Mouse (Mus musculus) limb, embryonic 11.5 days (tissue): ENCODE results near the gene Tlcd1. TPM values are rescaled to one million over a fixed set of nuclear protein-coding genes. Genes with fewer than 3 reads are reported as not detected.
"Not testable (repeated sequence)": the region's sequence is repeated elsewhere in the genome, so short reads cannot be mapped to it uniquely, and the experiment has no call there.

Source experiments
- ATAC-seq: fragments of 200-750 bp; cut with Nextera tagmentation; 2 replicates; pipeline ENCODE4 v1.8.0; 2017; ENCODE audit warnings: low read depth; ENCODE audit not compliant: insufficient number of reproducible peaks, low FRiP score, low TSS enrichment
- DNase-seq: peaks from one replicate; pipeline ENCODE4 v3.0.0-alpha.2; 2015; ENCODE audit warnings: low spot score
- H3K27ac ChIP-seq: fragments of 300-500 bp; sonication (generic); replicated peaks from 2 replicates; pipeline ENCODE4 v1.5.1; 2014; ENCODE audit warnings: low read depth, mild to moderate bottlenecking, low read length
- H3K27me3 ChIP-seq: fragments of 300-500 bp; sonication (generic); 2 replicates; pipeline ENCODE4 v1.6.1; 2014; ENCODE audit warnings: mild to moderate bottlenecking, low read length, mixed read lengths; ENCODE audit not compliant: control insufficient read depth, insufficient read depth
- H3K36me3 ChIP-seq: fragments of 300-500 bp; sonication (generic); 2 replicates; pipeline ENCODE4 v1.6.1; 2014; ENCODE audit warnings: mild to moderate bottlenecking, low read length, moderate library complexity, mixed read lengths; ENCODE audit not compliant: control insufficient read depth, insufficient read depth
- H3K4me1 ChIP-seq: fragments of 300-500 bp; sonication (generic); 2 replicates; pipeline ENCODE4 v1.6.1; 2014; ENCODE audit warnings: low read length, mixed read lengths; ENCODE audit not compliant: control insufficient read depth, insufficient read depth
- H3K4me2 ChIP-seq: fragments of 300-500 bp; sonication (generic); 2 replicates; pipeline ENCODE4 v1.6.1; 2014; ENCODE audit warnings: low read depth, mild to moderate bottlenecking, moderate library complexity; ENCODE audit not compliant: severe bottlenecking
- H3K4me3 ChIP-seq: fragments of 300-500 bp; sonication (generic); 2 replicates; pipeline ENCODE4 v1.5.1; 2014; ENCODE audit warnings: low read depth, low read length
- H3K9ac ChIP-seq: fragments of 300-500 bp; sonication (generic); 2 replicates; pipeline ENCODE4 v1.6.1; 2014; ENCODE audit warnings: mild to moderate bottlenecking, low read length
- H3K9me3 ChIP-seq: fragments of 300-500 bp; sonication (generic); 2 replicates; pipeline ENCODE4 v1.6.1; 2016; ENCODE audit warnings: low read length; ENCODE audit not compliant: control insufficient read depth
- WGBS: fragments of 180-500 bp; shearing (Covaris S2); extraction: QIAGEN DNeasy Blood & Tissue Kit; methylation state at CpG from one replicate; pipeline ENCODE4 v1.1.7; 2014; 5-methylcytosine and 5-hydroxymethylcytosine counted together
- polyA plus RNA-seq: library from polyadenylated mRNA; unstranded; fragments of >200 nt; fragmentation: Nextera tagmentation; extraction: Ambion mirVana; gene quantifications from 2 replicates; pipeline ENCODE4 v1.2.1, GENCODE M21; 2014

Gene Tlcd1
- polyA plus RNA-seq, 1 experiment from 2014 or later, result 10.4 TPM

DNA sequence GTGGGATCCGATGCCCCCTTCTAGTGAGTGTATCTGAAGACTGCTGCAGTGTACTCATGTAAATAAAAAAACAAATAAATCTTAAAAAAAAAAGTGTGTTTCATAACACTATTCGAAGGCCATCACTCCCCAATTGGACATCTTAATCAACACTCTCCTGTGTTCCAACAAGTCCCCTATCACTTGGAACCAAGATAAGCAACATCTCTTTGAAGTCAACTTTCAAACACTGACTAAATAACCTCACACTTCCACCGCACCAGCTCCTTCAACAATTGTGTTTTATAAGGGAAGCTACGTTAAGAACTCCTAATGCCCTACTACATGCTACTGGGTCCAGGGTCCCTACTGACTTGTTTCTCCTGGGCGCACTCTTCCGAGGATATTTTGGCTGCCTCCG, 5.9 kb downstream of the Tlcd1 start:
- 8% methylated on average over 7 of the region's 7 CpGs for WGBS
- Histone ChIP-seq H3K36me3 (peaks cover 9% of the 10 kb centered on the region), H3K27me3 (no peaks in the 10 kb centered on the region), H3K27ac (no peak overlapping the region; the same call in 1 of the 2 replicates), H3K9me3 (no peaks in the 10 kb centered on the region), H3K4me3 (peak overlapping the region; percentile 77), H3K4me1 (peaks cover 24% of the 10 kb centered on the region), H3K4me2 (peak overlapping the region; percentile 72), H3K9ac (peak overlapping the region; percentile 92)
- no peak for DNase-seq
- ATAC-seq, result no peak

DNA sequence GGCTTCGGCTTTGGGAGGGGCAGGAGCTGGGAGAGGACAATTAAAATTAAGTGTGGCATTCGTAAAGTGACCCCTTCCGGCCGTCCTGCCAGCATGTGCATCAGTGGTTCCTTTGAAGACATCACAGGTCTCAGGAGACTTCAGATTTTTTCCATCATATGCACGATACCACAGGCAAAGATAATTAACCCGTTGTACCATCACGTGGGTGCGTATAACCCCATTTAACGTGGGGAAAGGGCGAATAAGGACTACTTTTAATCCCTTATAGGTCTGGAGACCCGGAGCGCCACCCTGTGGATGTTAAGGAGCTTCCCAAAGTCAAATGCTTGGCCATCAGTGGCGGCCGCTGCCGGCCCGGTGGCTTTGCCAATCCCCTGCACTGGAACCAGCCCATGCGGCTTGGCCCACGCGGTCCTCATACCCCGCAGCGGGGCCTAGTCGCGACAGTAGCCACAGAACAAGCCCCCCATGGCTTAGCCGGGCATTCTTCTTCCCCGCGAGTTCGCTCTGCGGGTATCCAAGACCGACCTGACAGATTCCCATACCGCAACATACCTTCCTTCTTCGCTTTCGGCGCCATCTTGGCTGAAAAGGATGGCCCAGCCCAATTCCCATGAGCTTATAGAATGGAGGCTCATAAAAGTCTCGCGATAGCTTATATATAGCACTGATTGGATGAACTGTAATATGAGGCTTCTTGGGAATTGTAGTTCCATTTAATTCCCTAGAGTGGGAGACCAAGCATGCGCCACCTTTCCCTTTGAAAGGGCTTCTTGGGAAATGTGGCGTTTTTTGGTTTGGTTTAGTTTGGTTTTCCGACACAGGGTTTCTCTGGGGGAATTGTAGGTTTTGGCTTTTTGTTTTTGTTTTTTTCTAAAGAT, 6.7 kb downstream of the Tlcd1 start, which contains the start of gene Rpl23a:
Rpl23a (minus strand) TSS at position 624 of the 884 bp plus-strand sequence.
- Histone ChIP-seq H3K27ac (peak within 1 kb of the TSS; percentile 73; the same call in 1 of the 2 replicates), H3K4me1 (peaks cover 22% of the 10 kb centered on the region), H3K9ac (peak within 1 kb of the TSS; percentile 92), H3K4me3 (peak within 1 kb of the TSS; percentile 77), H3K36me3 (peaks cover 9% of the 10 kb centered on the region), H3K9me3 (no peaks in the 10 kb centered on the region), H3K27me3 (no peaks in the 10 kb centered on the region), H3K4me2 (peak within 1 kb of the TSS; percentile 72)
- under 1% methylated on average over 38 of the region's 38 CpGs for WGBS
- ATAC-seq (peak; percentile 87), DNase-seq (peak; percentile 84)

DNA sequence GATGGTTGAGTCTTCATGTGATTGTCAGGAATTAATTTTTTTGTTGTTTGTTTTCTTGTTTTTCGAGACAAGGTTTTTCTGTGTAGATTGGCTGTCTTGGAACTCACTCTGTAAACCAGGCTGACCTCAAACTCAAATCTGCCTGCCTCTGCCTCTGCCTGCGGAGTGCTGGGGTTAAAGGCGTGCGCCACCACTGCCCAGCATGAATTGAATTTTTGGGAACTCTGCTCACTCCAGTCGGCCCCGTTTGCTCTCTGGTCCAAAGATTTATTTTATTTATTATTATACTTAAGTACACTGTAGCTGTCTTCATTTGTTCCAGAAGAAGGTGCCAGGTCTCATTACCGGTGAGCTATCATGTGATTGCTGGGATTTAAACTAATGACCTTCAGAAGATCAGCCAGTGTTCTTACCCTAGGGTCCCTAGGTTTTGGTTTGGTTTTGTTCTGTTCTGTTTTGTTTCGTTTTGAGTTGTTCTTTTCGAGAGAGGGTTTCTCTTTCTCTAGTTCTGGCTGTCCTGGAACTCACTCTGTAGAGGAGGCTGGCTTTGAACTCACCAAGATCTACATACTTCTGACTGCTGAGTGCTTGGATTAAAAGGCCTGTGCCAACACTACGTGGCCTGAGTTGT, 7.5 kb downstream of the Tlcd1 start:
- Histone ChIP-seq H3K27ac (no peak overlapping the region), H3K36me3 (peaks cover 9% of the 10 kb centered on the region), H3K4me2 (peak overlapping the region; percentile 11; the same call in 1 of the 2 replicates), H3K4me3 (no peak overlapping the region; the same call in 1 of the 2 replicates), H3K9me3 (no peaks in the 10 kb centered on the region), H3K4me1 (peaks cover 22% of the 10 kb centered on the region), H3K27me3 (no peaks in the 10 kb centered on the region), H3K9ac (no peak overlapping the region)
- DNase-seq (no peak), ATAC-seq (no peak)
- WGBS, result 52% methylated on average over 10 of the region's 10 CpGs

DNA sequence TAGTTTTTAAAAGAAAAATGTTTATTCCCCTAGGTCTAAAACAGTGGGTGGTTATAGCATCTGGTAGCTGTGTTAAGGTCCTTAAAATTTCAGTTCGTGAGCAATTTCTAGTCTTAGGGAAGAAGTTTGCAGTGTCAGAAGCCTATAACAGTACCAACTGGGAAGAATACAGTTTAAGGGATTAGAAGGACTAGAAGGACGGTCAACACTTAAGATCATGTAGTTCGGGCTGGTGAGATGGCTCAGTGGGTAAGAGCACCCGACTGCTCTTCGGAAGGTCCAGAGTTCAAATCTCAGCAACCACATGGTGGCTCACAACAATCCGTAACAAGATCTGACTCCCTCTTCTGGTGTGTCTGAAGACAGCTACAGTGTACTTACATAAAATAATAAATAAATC, 8.2 kb downstream of the Tlcd1 start:
- 95% methylated on average over 6 of the region's 6 CpGs for WGBS
- not testable (repeated sequence) for H3K4me3 ChIP-seq, H3K27ac ChIP-seq, H3K27me3 ChIP-seq, H3K9ac ChIP-seq, DNase-seq, H3K36me3 ChIP-seq, H3K4me2 ChIP-seq, ATAC-seq, H3K9me3 ChIP-seq
- H3K4me1 ChIP-seq, result peaks cover 16% of the 10 kb centered on the region

DNA sequence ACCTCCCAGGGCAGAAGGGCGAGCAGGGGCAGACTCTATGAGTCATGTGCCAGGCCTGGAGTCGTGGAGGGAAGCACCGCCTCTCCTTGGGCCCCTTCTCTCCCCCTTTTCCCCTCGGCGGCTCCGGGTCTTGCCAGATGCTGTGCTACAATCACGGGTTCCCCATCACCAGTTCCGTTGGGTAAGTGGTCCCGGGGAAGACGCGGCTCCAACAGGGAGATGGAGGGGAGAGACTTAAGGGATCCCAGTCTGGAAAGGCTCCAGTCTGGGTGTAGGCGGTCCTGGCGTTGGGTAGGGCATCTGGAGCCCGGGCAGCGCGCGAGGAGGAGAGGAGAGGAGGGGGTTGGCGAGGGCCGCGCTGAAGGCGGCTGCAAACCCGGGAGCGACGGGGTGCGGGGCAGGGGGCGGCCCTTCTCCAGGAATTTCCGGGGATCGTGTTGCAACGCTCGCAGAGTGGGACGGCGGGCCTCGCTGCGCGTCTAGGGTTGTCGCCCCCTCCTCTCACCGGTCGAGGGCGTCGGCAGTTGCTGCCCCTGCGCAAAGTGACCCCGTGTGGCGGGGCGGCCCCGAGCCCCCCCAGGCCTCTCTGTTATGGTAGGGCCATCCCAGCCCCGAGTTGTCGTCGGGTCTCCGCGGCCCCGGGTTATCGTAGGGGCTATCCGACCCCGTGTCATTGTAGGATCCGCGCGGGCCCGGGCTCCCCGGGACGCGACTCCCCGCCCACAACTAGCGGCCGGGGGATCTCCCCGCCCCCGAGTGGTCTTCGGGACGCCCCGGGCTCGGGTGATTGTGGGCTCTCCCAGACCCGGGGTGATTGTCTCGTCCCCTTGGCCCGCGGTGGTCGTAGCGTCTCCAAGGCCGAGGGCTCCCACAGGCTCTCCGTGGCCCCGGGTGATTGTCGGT, 12.1 kb downstream of the Tlcd1 start, which contains the start of gene Rab34:
Rab34 (plus strand) TSS at position 100 of the 903 bp plus-strand sequence.
- H3K4me3 ChIP-seq, result peak within 1 kb of the TSS; percentile 81
- H3K4me2 ChIP-seq, result peak within 1 kb of the TSS; percentile 60
- H3K9ac ChIP-seq, result peak within 1 kb of the TSS; percentile 93
- DNase-seq, result peak; percentile 95
- H3K27me3 ChIP-seq, result no peaks in the 10 kb centered on the region
- ATAC-seq, result peak; percentile 84
- H3K9me3 ChIP-seq, result no peaks in the 10 kb centered on the region
- WGBS, result 0% methylated on average over 68 of the region's 80 CpGs
- H3K27ac ChIP-seq, result peak within 1 kb of the TSS; percentile 100
- peaks cover 7% of the 10 kb centered on the region; the same call in 1 of the 2 replicates for H3K4me1 ChIP-seq
- peaks cover 11% of the 10 kb centered on the region; the same call in 1 of the 2 replicates for H3K36me3 ChIP-seq

DNA sequence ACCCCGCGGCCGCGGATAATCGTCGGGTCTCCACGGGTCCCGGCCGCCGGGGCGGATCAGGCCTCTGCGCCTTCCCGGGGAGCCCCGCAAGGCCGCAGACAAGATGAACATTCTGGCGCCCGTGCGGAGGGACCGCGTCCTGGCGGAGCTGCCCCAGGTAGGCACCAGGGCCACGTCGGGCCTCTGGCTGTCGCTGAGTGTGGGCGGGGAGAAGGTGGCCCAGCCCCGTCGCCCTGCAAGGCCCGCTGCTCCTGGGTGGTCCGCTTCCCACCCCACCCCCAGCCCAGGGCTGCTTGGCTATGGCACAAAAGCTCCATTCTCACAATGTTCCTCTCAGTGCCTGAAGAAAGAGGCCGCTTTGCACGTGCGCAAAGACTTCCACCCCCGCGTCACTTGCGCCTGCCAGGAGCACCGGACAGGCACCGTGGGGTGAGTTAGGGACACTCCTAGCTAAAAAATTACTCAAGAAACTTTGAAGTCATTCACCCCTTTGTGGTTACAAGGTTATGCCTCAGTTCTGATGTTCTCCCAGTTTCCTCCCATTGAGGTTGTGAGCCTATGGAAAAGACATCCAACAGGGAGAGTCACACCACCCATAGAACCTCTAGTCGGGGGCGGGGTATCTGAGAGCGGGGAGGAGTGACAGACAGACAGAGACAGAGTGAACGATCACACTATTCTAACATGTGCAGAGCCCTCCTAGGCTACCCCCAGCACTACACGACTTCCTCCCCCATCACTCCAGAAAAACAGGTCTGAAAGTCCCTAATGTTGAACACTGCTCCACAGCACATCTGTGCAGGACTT, 12.9 kb downstream of the Tlcd1 start:
- H3K4me2 ChIP-seq, result peak overlapping the region; percentile 60
- H3K4me1 ChIP-seq, result peaks cover 8% of the 10 kb centered on the region
- H3K27me3 ChIP-seq, result no peaks in the 10 kb centered on the region
- WGBS, result under 1% methylated on average over 42 of the region's 42 CpGs
- peak; percentile 81 for ATAC-seq
- peak; percentile 97 for DNase-seq
- H3K9me3 ChIP-seq, result no peaks in the 10 kb centered on the region
- H3K36me3 ChIP-seq, result peaks cover 11% of the 10 kb centered on the region; the same call in 1 of the 2 replicates
- peak overlapping the region; percentile 100 for H3K27ac ChIP-seq
- H3K4me3 ChIP-seq, result peak overlapping the region; percentile 81
- peak overlapping the region; percentile 93 for H3K9ac ChIP-seq

DNA sequence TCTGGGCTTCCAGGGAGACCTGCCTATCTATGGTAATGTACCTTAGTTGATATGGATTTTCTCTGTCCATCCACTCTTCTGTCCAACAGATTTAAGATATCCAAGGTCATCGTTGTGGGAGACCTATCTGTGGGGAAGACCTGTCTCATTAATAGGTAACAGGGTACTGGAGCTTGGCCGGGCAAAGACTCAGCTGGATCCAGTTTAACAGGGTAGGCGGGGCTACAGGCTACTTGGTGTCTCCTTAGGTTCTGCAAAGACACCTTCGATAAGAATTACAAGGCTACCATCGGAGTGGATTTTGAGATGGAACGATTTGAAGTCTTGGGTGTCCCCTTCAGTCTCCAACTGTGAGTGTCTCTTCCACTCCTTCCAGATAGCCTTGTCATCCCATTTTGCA, 13.5 kb downstream of the Tlcd1 start:
- Histone ChIP-seq H3K9ac (peak overlapping the region; percentile 93), H3K9me3 (no peaks in the 10 kb centered on the region), H3K27ac (peak overlapping the region; percentile 100), H3K4me1 (peaks cover 13% of the 10 kb centered on the region), H3K4me2 (peak overlapping the region; percentile 60), H3K4me3 (peak overlapping the region; percentile 81), H3K27me3 (no peaks in the 10 kb centered on the region), H3K36me3 (peaks cover 11% of the 10 kb centered on the region; the same call in 1 of the 2 replicates)
- WGBS, result 55% methylated on average over 6 of the region's 6 CpGs
- DNase-seq (no peak), ATAC-seq (no peak)
